Mouse (Mus musculus): Measurements from ENCODE around the gene Pim1. TPM values are rescaled to one million over a fixed set of nuclear protein-coding genes. Genes with fewer than 3 reads are reported as not detected.
"Not testable (repeated sequence)": the region's sequence is repeated elsewhere in the genome, so short reads cannot be mapped to it uniquely, and the experiment has no call there.

Pim1 gene
- polyA plus RNA-seq, 1 experiment from 2014 or later, result 14.4 TPM

DNA sequence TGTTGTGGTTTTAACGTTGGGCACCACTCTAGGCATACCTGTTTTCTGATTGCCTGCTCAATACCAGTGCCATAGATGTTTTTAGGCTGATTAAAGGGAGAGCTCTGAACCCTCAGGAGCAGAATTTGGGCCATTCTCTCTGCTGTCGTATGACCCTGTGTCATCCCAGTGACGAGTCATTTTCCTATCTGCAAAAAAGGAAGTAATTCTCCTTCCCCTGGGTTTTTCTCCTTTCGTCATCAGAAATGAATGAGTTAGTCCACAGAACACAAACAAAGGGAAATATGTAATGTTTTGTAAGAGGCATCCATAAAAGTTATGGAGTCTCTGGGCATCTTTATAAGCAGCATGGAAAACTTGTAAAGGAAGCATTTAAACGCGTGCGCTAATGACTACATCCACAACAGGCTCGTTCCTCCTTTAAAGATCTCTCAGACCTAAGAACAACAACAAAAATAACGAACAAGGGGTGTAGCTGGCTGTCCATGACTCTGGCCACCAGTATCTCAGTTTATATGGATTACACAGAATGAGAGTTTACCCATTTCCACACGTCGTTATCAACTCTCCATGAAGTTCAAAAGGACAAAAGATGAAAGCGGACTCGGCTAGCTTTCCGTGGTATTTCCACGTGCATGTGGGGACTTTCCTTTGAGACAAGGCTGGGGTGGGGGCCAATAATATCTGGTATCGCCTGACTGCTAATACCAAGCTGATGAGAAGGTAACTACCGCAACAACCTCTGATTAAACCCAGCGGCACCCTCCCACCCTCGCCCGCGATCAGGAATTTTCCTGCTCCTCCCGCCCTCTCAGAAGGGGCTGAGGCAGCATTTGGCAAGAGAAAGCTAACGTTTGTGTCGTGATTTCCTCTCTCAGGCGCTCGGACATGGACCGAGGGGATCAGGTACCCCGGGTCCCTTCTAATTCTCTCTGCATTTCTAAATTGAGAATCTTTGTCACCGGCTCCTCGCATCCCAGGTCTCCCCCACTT, 1.3 kb upstream of the Pim1 start:
- Histone ChIP-seq H3K27ac (replicated peaks) (peak overlapping the region; percentile 97), H3K9me3 (no peaks in the 10 kb centered on the region), H3K27me3 (no peaks in the 10 kb centered on the region), H3K9ac (peak overlapping the region; percentile 88), H3K4me2 (peak overlapping the region; percentile 91), H3K4me1 (replicated peaks) (peaks cover 40% of the 10 kb centered on the region), H3K36me3 (peaks cover 8% of the 10 kb centered on the region), H3K4me3 (peak overlapping the region; percentile 91)
- 4% methylated on average over 30 of the region's 30 CpGs for WGBS
- ATAC-seq (ENCODE audit: low read depth), result peak; percentile 7

DNA sequence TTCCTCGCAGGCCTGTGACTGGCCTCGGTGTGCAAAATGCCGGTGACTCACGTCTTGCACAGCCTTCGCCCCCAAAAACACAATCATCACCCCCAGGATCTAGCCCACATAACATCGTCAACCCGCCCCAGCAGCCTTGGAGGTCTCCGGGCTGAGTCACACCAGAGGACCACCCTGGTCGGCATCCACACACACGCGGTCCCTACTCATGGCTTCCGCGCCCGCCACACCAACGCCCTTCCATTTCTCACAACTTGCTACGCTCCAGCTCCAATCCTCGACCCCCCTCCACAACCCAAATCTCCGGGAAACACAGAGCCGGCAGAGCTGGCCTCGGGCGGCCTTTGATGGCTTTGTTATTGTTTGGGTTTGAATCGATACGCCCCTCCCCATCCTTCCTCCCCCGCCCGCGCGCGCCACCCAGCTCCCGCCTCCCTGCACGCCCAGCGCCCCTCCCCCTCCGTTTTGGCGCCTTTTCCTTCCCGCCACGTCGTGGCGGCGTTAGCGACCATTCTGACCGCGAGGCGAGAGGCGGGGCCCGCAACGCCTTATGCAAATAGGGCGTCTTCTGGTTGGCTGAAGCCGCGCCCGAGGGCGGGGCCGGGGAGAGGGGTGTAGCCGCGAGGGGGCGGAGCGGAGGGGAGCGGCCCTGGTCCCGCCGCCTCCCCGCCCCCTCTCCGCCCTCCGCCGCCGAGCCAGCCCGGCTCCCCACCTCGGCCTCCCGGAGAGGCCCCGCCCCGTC, 411 bp upstream of the Pim1 start:
- under 1% methylated on average over 48 of the region's 68 CpGs for WGBS
- peaks cover 44% of the 10 kb centered on the region for H3K4me1 ChIP-seq (replicated peaks)

GRCm38 (mm10) chr17:29491591-29492268, 1.2 kb downstream of the Pim1 start:
- H3K4me3 ChIP-seq, result peak overlapping the region; percentile 91
- WGBS, result under 1% methylated on average over 48 of the region's 48 CpGs
- H3K9ac ChIP-seq, result peak overlapping the region; percentile 93
- H3K9me3 ChIP-seq, result no peaks in the 10 kb centered on the region
- H3K36me3 ChIP-seq, result peaks cover 13% of the 10 kb centered on the region
- H3K27me3 ChIP-seq, result no peaks in the 10 kb centered on the region
- ATAC-seq (ENCODE audit: low read depth), result peak; percentile 5; the same call in 1 of the 2 replicates
- peak overlapping the region; percentile 93 for H3K27ac ChIP-seq (replicated peaks)
- peaks cover 44% of the 10 kb centered on the region for H3K4me1 ChIP-seq (replicated peaks)
- H3K4me2 ChIP-seq, result peak overlapping the region; percentile 91

More for the DNA sequence above, 411 bp upstream of the Pim1 start:
- peak; percentile 93 for ATAC-seq (ENCODE audit: low read depth)
- H3K27me3 ChIP-seq, result no peaks in the 10 kb centered on the region
- peak overlapping the region; percentile 91 for H3K4me2 ChIP-seq
- H3K9ac ChIP-seq, result peak overlapping the region; percentile 93
- peak overlapping the region; percentile 97 for H3K27ac ChIP-seq (replicated peaks)
- H3K4me3 ChIP-seq, result peak overlapping the region; percentile 91
- H3K9me3 ChIP-seq, result no peaks in the 10 kb centered on the region
- H3K36me3 ChIP-seq, result peaks cover 13% of the 10 kb centered on the region

DNA sequence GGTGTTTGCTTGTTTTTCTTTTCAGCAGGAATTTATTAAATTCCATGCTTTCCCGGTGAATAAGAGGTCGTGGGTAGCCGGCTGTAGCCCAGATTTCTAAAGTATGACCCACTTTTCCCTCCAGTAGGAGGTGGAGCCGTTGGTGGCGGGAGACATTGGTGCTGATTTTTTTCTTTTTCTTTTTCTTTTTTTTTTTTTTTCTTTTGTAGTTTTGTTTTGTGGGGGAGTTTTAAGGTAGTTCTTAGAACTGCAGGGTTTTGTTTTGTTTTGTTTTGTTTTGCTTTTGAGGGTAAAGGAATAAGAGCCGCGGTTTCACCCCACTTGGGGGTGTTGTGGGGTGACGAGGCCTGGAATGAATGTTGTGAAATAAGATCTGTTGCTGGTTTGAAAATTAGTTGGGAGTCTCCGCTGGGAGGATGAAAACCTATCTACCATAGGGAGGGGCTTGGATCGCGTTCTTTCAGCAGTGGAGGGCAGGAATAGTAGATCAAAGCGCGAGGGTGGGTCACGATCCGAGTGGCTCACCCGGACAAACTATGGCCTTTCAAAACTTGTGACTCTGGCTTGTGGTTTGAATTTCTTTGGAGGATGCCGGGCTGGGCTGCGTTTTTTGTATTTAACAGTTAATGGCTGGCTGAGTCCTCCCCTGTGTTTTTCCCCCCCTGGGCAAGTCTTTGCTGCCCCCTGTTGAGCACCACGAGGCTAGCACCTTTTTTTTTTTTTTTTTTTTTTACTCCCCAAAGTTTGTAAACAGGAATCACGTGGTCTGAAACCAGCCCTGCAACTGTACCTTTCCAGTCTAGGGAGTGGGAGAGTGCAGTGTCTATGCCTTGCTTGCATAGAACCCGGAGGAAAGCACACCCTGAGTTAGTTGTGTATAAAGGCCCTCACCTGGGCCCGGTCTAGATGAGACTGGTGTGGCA, 2.0 kb downstream of the Pim1 start:
- 2% methylated on average over 22 of the region's 22 CpGs for WGBS
- H3K27me3 ChIP-seq, result no peaks in the 10 kb centered on the region
- ATAC-seq (ENCODE audit: low read depth), result no peak
- peak overlapping the region; percentile 91 for H3K4me2 ChIP-seq
- H3K36me3 ChIP-seq, result peaks cover 13% of the 10 kb centered on the region
- H3K27ac ChIP-seq (replicated peaks), result peak overlapping the region; percentile 93; the same call in 1 of the 2 replicates
- peaks cover 44% of the 10 kb centered on the region for H3K4me1 ChIP-seq (replicated peaks)
- peak overlapping the region; percentile 93 for H3K9ac ChIP-seq
- no peaks in the 10 kb centered on the region for H3K9me3 ChIP-seq
- H3K4me3 ChIP-seq, result peak overlapping the region; percentile 91

DNA sequence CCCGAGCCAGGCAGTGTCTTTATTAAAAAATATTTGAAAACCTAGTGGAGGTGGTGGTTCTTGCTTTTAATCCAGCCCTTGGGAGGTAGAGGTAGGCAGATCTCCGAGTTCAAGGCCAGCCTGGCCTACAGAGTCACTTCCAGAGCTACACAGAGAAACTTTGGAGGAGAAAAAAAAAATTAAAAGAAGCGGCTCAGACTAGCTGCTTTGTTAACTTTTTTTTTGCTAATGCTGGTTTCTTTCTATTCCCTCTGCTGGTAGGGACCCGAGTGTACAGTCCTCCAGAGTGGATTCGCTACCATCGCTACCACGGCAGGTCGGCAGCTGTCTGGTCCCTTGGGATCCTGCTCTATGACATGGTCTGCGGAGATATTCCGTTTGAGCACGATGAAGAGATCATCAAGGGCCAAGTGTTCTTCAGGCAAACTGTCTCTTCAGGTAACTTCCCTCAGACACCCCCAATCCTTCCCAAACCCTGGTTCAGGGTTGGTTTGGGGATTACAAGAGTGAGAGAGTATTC, 3.0 kb downstream of the Pim1 start:
- 70% methylated on average over 11 of the region's 11 CpGs for WGBS
- no peak overlapping the region for H3K4me3 ChIP-seq
- peaks cover 13% of the 10 kb centered on the region for H3K36me3 ChIP-seq

DNA sequence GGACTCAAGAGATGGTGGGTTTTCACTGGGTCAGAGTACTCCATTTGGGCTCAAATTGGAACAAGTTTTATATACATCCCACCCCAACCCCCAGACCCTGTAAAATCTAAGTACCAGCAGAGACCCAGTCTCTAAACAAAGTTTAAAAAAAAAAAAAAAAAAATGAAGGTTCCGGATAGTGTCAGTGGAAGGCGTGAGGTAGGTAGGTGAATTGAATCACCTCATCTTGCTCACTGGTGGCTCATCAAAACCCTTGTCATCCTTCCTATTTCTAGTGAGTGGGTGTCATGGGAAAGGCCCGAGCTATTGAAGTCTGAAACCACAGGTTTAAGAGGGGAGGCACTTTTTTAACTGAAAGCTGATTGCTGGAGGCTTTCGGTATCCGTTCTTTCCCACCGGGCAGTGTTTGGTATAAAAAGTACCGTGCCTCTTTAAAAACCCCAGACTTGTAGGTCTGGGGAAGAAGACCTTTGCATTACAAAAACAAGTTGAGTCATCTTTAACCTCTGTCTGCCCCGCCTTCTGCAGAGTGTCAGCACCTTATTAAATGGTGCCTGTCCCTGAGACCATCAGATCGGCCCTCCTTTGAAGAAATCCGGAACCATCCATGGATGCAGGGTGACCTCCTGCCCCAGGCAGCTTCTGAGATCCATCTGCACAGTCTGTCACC, 3.6 kb downstream of the Pim1 start:
- WGBS, result 76% methylated on average over 10 of the region's 10 CpGs
- no peak overlapping the region for H3K4me2 ChIP-seq
- no peak overlapping the region for H3K9ac ChIP-seq

More for the DNA sequence above, 3.0 kb downstream of the Pim1 start:
- H3K4me1 ChIP-seq (replicated peaks), result peaks cover 42% of the 10 kb centered on the region
- H3K27me3 ChIP-seq, result no peaks in the 10 kb centered on the region
- no peaks in the 10 kb centered on the region for H3K9me3 ChIP-seq
- H3K27ac ChIP-seq (replicated peaks), result 0 out of 2 replicates have a peak overlapping the region, but pooled peaks have one; percentile 13
- H3K4me2 ChIP-seq, result peak overlapping the region; percentile 91
- ATAC-seq (ENCODE audit: low read depth), result no peak
- H3K9ac ChIP-seq, result peak overlapping the region; percentile 22; the same call in 1 of the 2 replicates

DNA sequence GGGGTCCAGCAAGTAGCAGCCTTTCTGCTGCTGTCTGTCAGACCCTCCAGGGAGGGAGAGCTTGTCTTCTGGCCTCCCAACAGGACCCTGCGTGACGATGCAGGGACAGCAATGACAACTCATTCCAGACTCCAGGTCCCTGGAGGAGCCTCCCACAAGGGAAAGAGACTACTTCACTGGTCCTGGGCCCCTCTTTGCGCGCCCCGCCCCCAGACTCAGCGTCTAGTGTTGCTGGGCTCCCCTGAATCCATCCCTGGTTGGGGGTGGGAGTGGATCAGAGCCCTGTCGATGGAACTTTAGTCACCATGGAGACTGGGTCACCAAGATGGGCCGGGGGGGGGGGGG, 4.2 kb downstream of the Pim1 start:
- Histone ChIP-seq H3K9ac (no peak overlapping the region), H3K4me2 (no peak overlapping the region), H3K27me3 (no peaks in the 10 kb centered on the region), H3K4me1 (replicated peaks) (peaks cover 31% of the 10 kb centered on the region), H3K4me3 (no peak overlapping the region), H3K27ac (replicated peaks) (no peak overlapping the region; the same call in 1 of the 2 replicates), H3K9me3 (no peaks in the 10 kb centered on the region), H3K36me3 (peaks cover 13% of the 10 kb centered on the region)
- no peak for ATAC-seq (ENCODE audit: low read depth)
- WGBS, result 63% methylated on average over 7 of the region's 8 CpGs

More for the DNA sequence above, 3.6 kb downstream of the Pim1 start:
- no peak overlapping the region for H3K4me3 ChIP-seq
- H3K27me3 ChIP-seq, result no peaks in the 10 kb centered on the region
- ATAC-seq (ENCODE audit: low read depth), result no peak
- H3K27ac ChIP-seq (replicated peaks), result no peak overlapping the region; the same call in 1 of the 2 replicates
- no peaks in the 10 kb centered on the region for H3K9me3 ChIP-seq
- H3K4me1 ChIP-seq (replicated peaks), result peaks cover 36% of the 10 kb centered on the region
- peaks cover 13% of the 10 kb centered on the region for H3K36me3 ChIP-seq

DNA sequence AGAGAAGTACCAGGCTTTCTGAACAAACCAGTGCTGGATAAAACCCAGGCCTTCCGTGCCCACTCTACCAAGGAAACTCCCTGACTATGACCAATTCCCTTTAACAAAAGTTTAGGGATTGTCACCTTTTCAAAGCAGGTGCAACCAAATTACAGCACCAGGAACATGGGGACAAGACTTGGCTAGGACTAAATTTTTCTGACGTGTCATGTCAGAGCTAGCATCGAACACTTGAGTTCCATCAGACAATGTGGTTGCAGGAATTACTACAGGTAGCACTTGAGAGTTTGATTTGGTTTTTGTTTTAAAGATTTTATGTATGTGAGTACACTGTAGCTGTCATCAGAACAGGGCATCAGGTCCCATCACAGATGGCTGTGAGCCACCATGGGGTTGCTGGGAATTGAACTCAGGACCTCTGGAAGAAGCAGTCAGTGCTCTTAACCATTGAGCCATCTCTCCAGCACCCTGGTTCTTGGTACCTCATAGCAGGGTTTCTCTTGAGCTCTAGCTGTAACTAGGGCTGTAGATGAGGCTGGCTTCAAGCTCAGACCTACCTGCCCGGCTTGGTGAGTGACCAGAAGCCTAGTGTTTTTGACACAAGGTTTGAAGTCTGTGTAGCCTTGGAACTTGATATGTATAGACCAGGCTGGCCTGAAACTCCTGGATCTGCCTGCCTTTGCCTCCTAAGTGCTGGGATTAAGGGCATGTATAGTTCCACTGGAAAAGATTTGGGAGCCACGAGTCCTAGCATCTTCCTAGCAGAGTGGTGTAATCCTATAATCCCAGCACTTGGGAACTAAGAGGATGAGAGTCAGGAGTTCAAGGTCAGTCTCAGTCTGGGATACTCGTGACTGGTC, 5.9 kb downstream of the Pim1 start:
- H3K4me3 ChIP-seq, result no peak overlapping the region
- H3K27ac ChIP-seq (replicated peaks), result no peak overlapping the region
- H3K4me1 ChIP-seq (replicated peaks), result peaks cover 29% of the 10 kb centered on the region
- no peaks in the 10 kb centered on the region for H3K27me3 ChIP-seq
- H3K4me2 ChIP-seq, result no peak overlapping the region
- no peak for ATAC-seq (ENCODE audit: low read depth)
- H3K9me3 ChIP-seq, result no peaks in the 10 kb centered on the region
- H3K36me3 ChIP-seq, result peaks cover 13% of the 10 kb centered on the region
- H3K9ac ChIP-seq, result no peak overlapping the region
- WGBS, result 80% methylated on average over 6 of the region's 6 CpGs

GRCm38 (mm10) chr17:29497071-29497354, 6.5 kb downstream of the Pim1 start:
- no peaks in the 10 kb centered on the region for H3K27me3 ChIP-seq
- peaks cover 13% of the 10 kb centered on the region for H3K36me3 ChIP-seq
- WGBS, result 89% methylated on average over 3 of the region's 3 CpGs
- H3K4me1 ChIP-seq (replicated peaks), result peaks cover 25% of the 10 kb centered on the region
- H3K9me3 ChIP-seq, result no peaks in the 10 kb centered on the region
- no peak overlapping the region for H3K27ac ChIP-seq (replicated peaks)
- no peak overlapping the region for H3K4me3 ChIP-seq
- no peak overlapping the region for H3K4me2 ChIP-seq
- no peak for ATAC-seq (ENCODE audit: low read depth)
- H3K9ac ChIP-seq, result no peak overlapping the region

DNA sequence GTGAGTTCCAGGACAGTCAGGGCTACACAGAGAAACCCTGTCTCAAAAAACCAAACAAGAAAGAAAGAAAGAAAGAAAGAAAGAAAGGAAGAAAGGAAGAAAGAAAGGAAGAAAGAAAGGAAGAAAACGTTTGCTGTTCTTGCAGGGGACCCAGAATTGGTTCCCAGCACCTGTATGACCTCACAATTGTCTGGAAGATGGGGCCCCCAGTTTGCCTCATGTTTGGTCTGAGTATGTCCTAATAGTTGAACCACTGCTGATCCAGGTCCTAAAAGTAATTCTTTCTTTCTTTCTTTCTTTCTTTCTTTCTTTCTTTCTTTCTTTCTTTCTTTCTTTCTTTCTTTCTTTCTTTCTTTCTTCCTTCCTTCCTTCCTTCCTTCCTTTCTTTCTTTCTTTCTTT, 6.9 kb downstream of the Pim1 start:
- not testable (repeated sequence) for H3K4me3 ChIP-seq; ATAC-seq (ENCODE audit: low read depth); H3K4me2 ChIP-seq; H3K9me3 ChIP-seq; H3K9ac ChIP-seq; H3K27me3 ChIP-seq; H3K27ac ChIP-seq (replicated peaks)
- Histone ChIP-seq H3K4me1 (replicated peaks) (peaks cover 22% of the 10 kb centered on the region), H3K36me3 (peaks cover 13% of the 10 kb centered on the region)
- 64% methylated on average over 1 of the region's 1 CpGs for WGBS

All from neural tube, embryonic 13.5 days (tissue).